Mouse (Mus musculus) cerebellum, adult 11 months (tissue): Measurements from ENCODE around the gene Gpr62.
A peak's percentile ranks its signal among the peaks of the same experiment; 100 is the strongest.

Experiments used
- DNase-seq: peaks from one replicate; pipeline ENCODE4 v3.0.0; 2022

The Gpr62 gene

DNA sequence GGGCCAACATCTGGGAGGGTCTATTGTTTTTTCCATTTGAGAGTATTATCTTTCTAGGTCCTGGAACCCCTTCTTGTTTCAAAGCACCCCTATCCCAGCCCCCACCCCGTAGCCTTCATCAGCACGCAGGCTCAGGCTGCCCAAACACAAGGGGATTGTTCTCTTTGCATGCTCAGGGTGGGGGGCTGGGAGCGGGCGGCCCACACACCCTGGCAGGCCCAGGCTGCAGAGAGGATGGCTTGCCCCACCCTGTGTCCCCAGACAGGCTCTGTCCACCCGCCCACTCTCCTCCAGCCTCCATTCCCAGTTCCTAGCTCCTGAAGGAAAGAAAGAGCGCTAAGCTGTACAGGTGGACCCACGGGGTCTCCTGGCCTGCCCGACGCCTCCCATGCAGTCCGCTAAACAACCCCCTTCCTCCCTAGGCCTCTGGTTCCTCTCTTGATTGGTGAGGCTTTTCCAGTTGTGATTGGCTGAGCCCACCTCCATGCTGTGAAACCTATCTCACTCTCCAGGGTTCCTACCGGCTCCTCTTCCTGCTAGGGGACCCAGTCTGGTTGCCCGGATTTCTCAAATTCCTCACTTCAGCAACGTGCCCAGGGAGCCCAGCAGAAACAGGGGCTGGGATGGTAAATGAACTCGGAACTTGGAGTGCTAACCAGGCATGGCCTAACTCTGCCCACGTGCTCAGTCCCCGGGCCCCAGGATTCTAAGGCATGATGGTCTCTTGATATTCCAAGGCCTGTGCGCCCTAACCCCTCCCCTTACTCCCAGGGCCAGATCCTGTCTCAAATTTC, 10.7 kb downstream of the Gpr62 start:
- no peak for DNase-seq

DNA sequence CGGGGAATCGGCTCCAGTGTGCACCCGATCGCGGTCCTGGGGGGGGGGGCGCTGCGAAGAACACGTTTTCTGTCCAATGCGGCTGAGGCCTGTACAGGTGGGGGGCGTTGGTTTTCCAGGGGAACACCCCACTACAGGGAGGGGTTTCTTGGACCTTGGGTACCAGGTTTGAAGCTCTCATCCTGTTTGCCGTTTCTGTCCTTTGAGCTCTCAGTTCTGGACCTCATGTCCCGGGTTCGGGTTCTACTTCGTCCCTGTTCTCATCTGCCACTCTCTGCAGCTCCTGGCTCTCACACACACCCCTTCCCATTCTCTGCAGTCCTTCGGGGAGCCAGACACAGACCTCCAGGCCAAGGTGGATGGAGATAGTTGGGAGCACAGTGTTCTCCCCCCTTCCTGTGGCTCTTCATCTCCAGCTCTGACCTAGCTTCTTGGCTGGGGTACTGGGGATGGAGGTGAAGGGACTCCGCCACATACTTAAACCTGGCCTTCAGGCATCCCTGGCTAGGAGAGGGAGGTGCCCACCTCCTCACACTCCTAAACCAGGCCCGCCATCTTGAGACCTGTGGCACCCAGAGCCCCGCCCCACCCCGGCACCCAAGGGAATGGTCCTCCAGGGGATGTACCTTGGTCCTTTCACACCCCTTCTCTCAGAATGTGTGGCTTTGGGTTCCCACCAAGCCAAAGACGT, 11.5 kb downstream of the Gpr62 start:
- no peak for DNase-seq

GRCm38 (mm10) chr9:106453271-106454070, 12.3 kb downstream of the Gpr62 start, which contains the start of gene Pcbp4:
Pcbp4 (plus strand) TSS chr9:106453291.
- no peak for DNase-seq

DNA sequence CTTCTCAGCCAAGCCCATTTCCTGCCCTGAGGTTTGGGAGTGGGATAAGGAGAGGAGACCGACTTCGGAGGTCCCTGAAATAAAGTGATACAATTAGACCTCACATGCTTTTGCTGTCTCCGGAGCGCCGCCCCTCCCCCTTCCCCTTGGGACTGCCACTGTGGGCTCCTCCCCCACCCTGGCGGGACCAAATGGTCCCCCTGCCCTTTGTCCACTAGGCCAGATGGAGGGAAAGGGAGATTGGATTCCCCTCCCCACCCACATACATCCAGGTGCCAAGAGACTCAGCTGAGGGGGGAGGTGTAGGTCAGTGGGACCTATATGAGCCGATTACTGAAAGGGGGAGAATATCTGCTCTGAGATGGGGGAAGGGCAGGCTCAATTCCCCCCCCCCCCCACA, 12.9 kb downstream of the Gpr62 start:
- DNase-seq, result peak; percentile 84

GRCm38 (mm10) chr9:106452351-106452750, 13.4 kb downstream of the Gpr62 start:
- DNase-seq, result no peak

DNA sequence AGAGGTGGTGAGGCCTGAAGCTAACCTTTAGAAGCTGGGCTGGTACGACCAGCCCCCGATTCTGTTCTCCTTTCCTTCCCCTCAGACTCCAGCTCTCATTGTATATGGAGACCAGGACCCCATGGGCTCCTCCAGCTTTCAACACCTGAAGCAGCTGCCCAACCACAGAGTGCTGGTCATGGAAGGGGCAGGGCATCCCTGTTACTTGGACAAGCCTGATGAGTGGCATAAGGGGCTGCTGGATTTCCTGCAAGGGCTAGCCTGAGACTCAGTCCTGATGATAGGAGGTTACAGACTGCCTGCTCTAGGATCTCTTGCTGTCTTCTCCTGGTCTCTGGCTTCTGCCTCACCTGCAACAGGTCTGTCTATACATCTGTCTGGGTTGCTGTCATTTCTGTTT, 13.8 kb downstream of the Gpr62 start:
- no peak for DNase-seq

- no peak for DNase-seq
These were observed 14.4 kb downstream of the Gpr62 start for GRCm38 (mm10) chr9:106451298-106451697.

- DNase-seq, result no peak
These were observed 15.1 kb downstream of the Gpr62 start for GRCm38 (mm10) chr9:106450661-106451060.

DNA sequence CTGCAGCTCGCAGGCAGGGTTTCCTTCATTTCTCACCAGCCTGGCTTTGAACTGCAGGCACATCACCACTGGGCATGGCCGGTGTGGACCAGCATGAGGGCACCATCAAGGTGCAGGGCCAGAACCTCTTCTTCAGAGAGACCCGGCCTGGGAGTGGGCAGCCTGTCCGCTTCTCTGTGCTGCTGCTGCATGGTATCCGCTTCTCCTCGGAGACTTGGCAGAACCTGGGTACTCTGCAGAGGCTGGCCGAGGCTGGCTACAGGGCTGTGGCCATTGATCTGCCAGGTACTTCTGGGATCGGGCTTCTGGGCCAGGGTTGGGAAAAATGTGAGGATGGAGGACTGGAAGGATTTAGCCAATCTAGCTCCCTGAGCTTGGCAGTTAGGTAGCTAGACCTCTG, 15.8 kb downstream of the Gpr62 start:
- DNase-seq, result no peak

GRCm38 (mm10) chr9:106448498-106449031, 17.2 kb downstream of the Gpr62 start:
- DNase-seq, result peak; percentile 82

- no peak for DNase-seq
These were observed 17.8 kb downstream of the Gpr62 start for GRCm38 (mm10) chr9:106447951-106448350.

DNA sequence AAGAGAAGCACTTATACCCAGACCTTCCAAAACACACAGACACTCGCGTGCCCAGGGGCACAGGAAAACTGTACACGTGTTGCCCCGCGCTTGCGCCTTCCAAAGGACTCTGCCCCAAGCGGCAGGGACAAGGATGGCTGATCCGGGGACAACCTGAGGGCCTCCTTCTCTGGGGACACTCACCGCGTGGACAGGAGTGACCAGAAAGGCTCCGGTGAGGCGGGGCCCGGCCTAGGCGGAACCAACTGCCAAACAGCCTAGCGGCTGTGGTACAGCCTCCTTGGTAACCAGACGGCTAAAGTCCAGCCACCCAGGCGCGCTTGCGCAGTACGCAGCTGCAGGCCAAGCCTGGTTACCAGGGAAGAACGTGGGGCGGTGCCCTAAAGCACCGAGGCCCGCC, 18.4 kb downstream of the Gpr62 start, which contains the start of the genes Abhd14b and Abhd14a:
Abhd14b (plus strand) TSS at position 112 of the 400 bp plus-strand sequence.
Abhd14a (minus strand) TSS at position 331 of the 400 bp plus-strand sequence.
- DNase-seq, result peak; percentile 95

DNA sequence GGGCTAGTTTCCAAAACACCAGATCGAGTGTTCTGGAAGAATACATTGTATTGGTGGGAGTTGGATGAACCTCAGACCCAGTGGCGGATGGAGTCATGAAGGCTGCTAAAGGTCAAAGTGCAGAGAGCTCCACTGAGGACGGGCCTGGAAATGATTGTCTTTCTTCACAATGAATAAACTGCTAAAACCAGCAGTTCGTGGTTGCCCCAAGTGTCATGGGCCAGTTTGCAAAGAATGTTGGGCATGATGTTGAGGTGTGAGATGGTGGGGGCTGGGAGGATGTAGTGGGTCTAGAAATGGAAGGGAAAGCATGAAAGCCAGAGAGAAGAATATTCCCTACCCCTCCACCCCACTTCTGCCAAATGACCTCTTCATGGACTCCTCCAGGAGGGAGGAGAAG, 20.9 kb downstream of the Gpr62 start:
- DNase-seq, result no peak

- no peak for DNase-seq
These were observed 23.1 kb downstream of the Gpr62 start for GRCm38 (mm10) chr9:106442680-106443079.

GRCm38 (mm10) chr9:106436566-106436965, 29.2 kb downstream of the Gpr62 start:
- DNase-seq, result no peak

- DNase-seq, result no peak
These were observed 32.3 kb downstream of the Gpr62 start for GRCm38 (mm10) chr9:106433389-106433788.

- no peak for DNase-seq
These were observed 35.8 kb downstream of the Gpr62 start for GRCm38 (mm10) chr9:106430015-106430264.

- peak; percentile 94 for DNase-seq
These were observed 36.3 kb downstream of the Gpr62 start, which contains the start of gene Rpl29 for GRCm38 (mm10) chr9:106429221-106430014. Rpl29 (plus strand) TSS chr9:106429454.

GRCm38 (mm10) chr9:106428719-106429220, 37.0 kb downstream of the Gpr62 start:
- DNase-seq, result no peak

- DNase-seq, result peak; percentile 78
These were observed 43.9 kb downstream of the Gpr62 start for GRCm38 (mm10) chr9:106421865-106422160.

DNA sequence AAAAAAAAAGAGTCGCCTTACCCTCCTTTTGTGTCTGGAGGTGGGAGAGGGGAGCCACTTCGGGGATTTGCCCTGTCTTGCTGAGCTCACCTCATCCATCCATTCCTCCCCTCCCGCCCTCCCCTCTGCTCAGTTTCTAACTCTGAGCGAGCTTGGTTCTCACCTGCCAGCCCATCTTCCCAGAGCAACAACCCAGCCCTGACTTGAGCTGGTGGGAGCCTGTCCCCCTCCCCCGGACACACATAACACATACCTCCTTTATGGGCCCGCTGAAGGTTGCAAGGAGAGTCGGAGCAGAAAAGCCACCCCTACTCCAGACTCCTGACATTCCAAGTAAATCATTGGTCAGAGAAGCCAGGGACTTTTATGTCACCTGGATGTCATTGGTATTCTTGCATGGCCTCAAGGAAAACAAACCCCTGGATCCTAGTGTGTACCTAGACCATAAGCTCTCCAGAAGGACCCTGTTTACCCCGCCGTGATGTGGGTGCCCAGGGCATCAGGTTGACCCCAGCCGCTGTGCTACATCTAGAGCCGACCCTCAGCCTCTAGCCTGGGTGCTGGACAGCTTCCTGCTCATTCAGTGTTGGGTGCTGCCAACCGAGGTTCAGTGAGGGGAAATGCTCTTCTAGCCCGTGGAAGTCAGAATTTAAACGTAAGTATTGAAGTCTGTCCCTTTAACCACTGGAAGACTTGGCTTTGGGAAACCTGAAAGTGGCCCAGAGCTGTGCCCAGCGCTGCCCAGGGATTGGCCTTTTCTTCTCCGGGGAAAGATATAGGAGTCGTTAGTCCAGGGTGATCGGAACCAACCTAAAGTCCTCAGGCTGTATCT, 44.5 kb downstream of the Gpr62 start:
- no peak for DNase-seq
